Mouse (Mus musculus): ENCODE results near the gene Arid4a. TPM values are rescaled to one million over a fixed set of nuclear protein-coding genes. Genes with fewer than 3 reads are reported as not detected.
A peak's percentile ranks its signal among the peaks of the same experiment; 100 is the strongest.

Arid4a gene
- polyA plus RNA-seq, 1 experiment from 2014 or later = 41.2 TPM

DNA sequence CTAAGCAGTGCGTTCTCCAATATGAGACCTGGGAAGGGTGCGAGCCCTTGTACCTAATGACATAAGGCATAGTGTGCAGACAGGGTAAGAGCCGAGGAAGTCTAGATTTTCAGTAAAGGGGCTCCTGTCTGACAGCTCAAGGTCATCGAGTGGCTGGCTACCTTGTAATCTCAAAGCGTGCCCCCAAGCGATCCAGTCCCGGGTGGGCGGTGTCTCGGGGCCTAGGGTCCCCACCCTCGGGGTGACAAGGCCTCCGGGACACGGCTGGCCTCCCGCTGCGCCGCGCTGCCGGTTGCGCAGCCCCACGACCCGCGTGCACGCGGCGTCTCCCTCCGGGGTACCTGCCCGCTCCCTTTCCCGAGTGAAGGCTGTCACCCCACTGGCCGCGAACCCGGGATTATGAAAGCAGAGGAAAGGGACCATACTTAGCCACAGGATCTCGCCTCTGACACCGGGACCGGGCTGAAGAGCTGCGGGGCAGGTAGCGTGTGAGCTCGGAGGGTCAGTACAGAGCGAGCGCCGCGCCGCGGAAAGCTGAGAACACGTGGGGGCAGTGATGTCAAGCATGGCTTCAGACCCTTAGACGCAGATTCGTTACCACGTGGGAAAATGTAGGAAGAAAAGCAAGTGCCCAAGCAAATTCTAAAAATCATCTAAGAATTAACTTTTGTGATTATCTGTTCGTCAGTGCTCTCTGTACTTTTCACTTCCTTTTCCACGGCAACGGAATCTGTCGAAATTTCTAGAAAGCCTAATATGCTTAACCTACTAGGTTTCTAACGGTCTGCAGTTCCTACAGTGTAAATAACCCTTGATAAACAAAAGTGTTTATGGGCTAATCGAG, 120.6 kb downstream of the Arid4a start, which contains the start of the genes Timm9 and 2700049A03Rik:
Gene Timm9, minus strand, starts transcription at position 555 of the 844 bp plus-strand sequence.
Gene 2700049A03Rik, plus strand, starts transcription at position 719 of the 844 bp plus-strand sequence.
- WGBS = under 1% methylated on average over 52 of the region's 52 CpGs
- Histone ChIP-seq H3K27me3 (no peaks in the 10 kb centered on the region), H3K4me1 (replicated peaks) (peaks cover 38% of the 10 kb centered on the region), H3K9me3 (no peaks in the 10 kb centered on the region), H3K4me2 (peak within 1 kb of the TSS; percentile 89), H3K36me3 (peaks cover 31% of the 10 kb centered on the region), H3K27ac (peak within 1 kb of the TSS; percentile 86), H3K4me3 (peak within 1 kb of the TSS; percentile 99), H3K9ac (peak within 1 kb of the TSS; percentile 94)
- peak; percentile 95 for ATAC-seq (ENCODE audit: low FRiP score)

DNA sequence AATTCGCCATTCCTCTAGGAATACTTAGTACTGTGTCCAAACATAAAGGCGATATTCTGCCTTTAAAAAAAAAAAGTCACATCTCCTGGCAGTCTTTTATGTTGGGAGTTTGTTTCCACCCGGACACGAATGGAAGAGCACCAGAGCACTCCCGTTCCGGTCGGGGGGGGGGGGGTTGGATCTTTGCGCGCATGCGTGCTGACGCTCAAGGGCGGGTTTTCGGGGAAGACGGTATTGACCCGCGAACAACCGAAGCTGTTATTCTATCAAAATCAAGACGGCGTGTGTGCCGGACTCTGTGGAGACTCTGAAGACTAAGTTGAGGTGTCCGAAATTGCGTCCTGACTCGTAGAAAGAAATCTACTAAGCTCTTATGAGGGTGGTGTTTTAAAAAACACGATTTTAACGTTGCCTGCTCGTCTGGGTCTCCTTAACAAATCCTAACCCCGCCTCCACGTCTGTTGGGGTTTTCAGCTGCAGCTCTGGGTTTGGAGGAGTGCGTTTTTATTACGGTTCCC, 121.2 kb downstream of the Arid4a start:
- Histone ChIP-seq H3K4me2 (peak overlapping the region; percentile 89), H3K27me3 (no peaks in the 10 kb centered on the region), H3K9me3 (no peaks in the 10 kb centered on the region), H3K4me1 (replicated peaks) (peaks cover 38% of the 10 kb centered on the region), H3K27ac (peak overlapping the region; percentile 86), H3K4me3 (peak overlapping the region; percentile 99), H3K36me3 (peaks cover 31% of the 10 kb centered on the region), H3K9ac (peak overlapping the region; percentile 94)
- peak; percentile 87 for ATAC-seq (ENCODE audit: low FRiP score)
- whole genome bisulfite sequencing = under 1% methylated on average over 30 of the region's 30 CpGs

DNA sequence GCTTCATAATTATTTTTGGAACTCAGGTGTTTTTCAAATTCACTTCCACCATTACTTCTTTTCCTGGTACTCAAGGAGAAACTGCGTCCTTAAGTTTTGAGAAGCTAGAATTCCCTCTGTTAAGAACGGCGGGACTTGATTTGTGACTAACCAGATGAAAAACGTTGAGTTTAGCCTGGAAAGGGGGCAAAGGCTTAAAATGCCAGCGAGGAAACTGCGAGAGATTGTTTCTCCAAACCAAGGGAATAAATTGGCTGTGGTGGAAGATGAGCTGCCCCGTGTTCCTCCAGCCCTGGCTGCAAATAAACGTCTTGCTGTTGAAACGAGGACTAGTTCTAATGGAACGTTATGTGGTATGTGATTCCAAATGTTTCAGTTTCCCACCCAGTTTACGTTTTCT, 121.9 kb downstream of the Arid4a start:
- ATAC-seq (ENCODE audit: low FRiP score) = no peak
- 9% methylated on average over 11 of the region's 11 CpGs for WGBS

DNA sequence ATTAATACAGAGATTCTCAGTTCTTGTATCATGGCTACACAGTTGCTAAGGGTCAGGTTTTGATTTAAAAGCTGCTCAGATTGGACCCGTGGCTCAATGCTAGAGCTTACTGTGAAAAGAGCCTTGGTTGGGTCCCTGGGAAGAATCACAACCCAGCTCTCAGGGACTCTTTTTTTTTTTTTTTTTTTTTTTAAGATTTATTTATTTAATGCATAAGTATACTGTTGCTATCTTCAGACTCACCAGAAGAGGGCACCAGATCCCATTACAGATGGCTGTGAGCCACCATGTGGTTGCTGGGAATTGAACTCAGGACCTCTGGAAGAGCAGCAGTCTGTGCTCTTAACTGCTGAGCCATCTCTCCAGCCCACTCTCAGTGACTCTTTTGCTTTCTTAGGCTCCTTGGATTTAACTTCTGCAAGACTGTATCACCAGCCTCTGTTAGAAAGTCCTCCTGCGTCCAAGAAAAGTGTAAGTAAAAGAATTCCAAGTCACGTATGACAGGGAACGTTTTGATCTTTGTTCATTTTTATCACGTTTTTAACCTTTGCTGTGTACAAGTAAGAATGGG, 123.6 kb downstream of the Arid4a start:
- H3K36me3 ChIP-seq = peaks cover 42% of the 10 kb centered on the region
- H3K27ac ChIP-seq = no peak overlapping the region
- no peak overlapping the region for H3K9ac ChIP-seq
- no peaks in the 10 kb centered on the region for H3K27me3 ChIP-seq
- peaks cover 38% of the 10 kb centered on the region for H3K4me1 ChIP-seq (replicated peaks)
- peak overlapping the region; percentile 89 for H3K4me2 ChIP-seq
- no peaks in the 10 kb centered on the region for H3K9me3 ChIP-seq
- H3K4me3 ChIP-seq = no peak overlapping the region
- no peak for ATAC-seq (ENCODE audit: low FRiP score)
- 79% methylated on average over 5 of the region's 5 CpGs for WGBS

More for the DNA sequence above, 121.9 kb downstream of the Arid4a start:
- peak overlapping the region; percentile 94 for H3K9ac ChIP-seq
- H3K27ac ChIP-seq = no peak overlapping the region
- no peaks in the 10 kb centered on the region for H3K27me3 ChIP-seq
- H3K9me3 ChIP-seq = no peaks in the 10 kb centered on the region
- peak overlapping the region; percentile 89 for H3K4me2 ChIP-seq
- peaks cover 33% of the 10 kb centered on the region for H3K36me3 ChIP-seq
- peaks cover 38% of the 10 kb centered on the region for H3K4me1 ChIP-seq (replicated peaks)
- H3K4me3 ChIP-seq = peak overlapping the region; percentile 99

DNA sequence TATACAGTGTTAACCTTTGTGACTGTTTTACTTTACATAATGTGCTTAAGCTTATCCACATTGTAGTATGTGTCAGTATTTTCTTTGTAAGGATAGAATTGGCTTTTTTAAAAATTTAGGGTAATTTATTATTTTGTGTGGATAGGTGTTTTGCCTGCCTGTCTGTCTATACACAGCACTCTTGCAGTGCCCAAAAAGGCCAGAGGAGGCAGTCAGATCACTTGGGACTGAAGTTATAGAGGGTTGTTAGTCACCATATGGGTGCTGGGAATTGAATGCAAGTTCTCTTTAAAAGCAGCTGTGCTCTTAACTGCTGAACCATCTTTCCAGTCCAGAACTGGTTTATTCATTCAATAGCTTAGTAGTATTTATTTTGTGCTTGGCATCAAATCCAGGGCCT, 125.4 kb downstream of the Arid4a start:
- no peak overlapping the region for H3K27ac ChIP-seq
- no peaks in the 10 kb centered on the region for H3K9me3 ChIP-seq
- H3K4me3 ChIP-seq = no peak overlapping the region
- no peak for ATAC-seq (ENCODE audit: low FRiP score)
- peaks cover 27% of the 10 kb centered on the region for H3K4me1 ChIP-seq (replicated peaks)
- no peak overlapping the region for H3K4me2 ChIP-seq
- H3K9ac ChIP-seq = no peak overlapping the region
- peaks cover 57% of the 10 kb centered on the region for H3K36me3 ChIP-seq
- H3K27me3 ChIP-seq = no peaks in the 10 kb centered on the region

DNA sequence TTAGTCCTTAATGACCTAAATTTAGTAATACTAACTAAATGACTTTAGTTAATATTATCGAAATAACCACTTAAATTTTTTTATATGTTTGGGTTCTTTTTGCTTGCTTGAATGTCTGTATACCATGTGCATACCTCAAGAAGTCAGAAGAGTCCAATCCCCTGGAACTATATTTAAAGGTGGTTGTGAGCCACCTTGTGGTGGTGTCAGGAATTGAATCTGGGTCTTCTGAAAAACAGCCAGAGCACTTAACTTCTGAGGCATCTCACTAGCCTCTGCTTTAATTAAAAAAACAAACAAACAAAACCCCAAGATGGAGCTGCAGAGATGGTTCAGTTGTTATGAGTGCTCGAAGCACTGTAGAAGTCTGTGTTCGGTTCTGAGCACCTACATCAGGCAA, 131.9 kb downstream of the Arid4a start:
- WGBS = 94% methylated on average over 3 of the region's 3 CpGs
- H3K9me3 ChIP-seq = no peaks in the 10 kb centered on the region
- no peak overlapping the region for H3K4me2 ChIP-seq
- no peak overlapping the region for H3K4me3 ChIP-seq
- no peak overlapping the region for H3K9ac ChIP-seq
- H3K36me3 ChIP-seq = peaks cover 75% of the 10 kb centered on the region
- H3K4me1 ChIP-seq (replicated peaks) = no peaks in the 10 kb centered on the region
- no peak overlapping the region for H3K27ac ChIP-seq
- ATAC-seq (ENCODE audit: low FRiP score) = no peak
- H3K27me3 ChIP-seq = no peaks in the 10 kb centered on the region

Other genes starting within 250 kb of the Arid4a start
- 9.7 and 9.9 TPM in 2 replicates for gene Frmd6, start 190.5 kb upstream of the Arid4a start, polyA plus RNA-seq (2015; fragmentation: Nextera tagmentation; extraction: Ambion mirVana)
- 216 TPM in 2 replicates for gene Actr10, start 78.1 kb upstream of the Arid4a start, polyA plus RNA-seq (2015; fragmentation: Nextera tagmentation; extraction: Ambion mirVana)
- 599 and 600 TPM in 2 replicates for gene Psma3, start 41.4 kb upstream of the Arid4a start, polyA plus RNA-seq (2015; fragmentation: Nextera tagmentation; extraction: Ambion mirVana)
- gene Tomm20l, start 95.4 kb downstream of the Arid4a start, polyA plus RNA-seq (2015; fragmentation: Nextera tagmentation; extraction: Ambion mirVana) = not detected in 2 replicates
- gene Timm9, start 120.7 kb downstream of the Arid4a start, polyA plus RNA-seq (2015; fragmentation: Nextera tagmentation; extraction: Ambion mirVana) = 93.2 and 96.7 TPM in 2 replicates
- gene 2700049A03Rik, start 120.9 kb downstream of the Arid4a start, polyA plus RNA-seq (2015; fragmentation: Nextera tagmentation; extraction: Ambion mirVana) = 16.3 TPM in 2 replicates

Measured in hindbrain, embryonic 13.5 days (tissue).